Mouse (Mus musculus): ENCODE results near the gene Etfa. TPM values are rescaled to one million over a fixed set of nuclear protein-coding genes. Genes with fewer than 3 reads are reported as not detected.

The Etfa gene
- 147 and 151 TPM in 2 replicates for polyA plus RNA-seq (2014; fragmentation: Nextera tagmentation; extraction: Ambion mirVana)

- Histone ChIP-seq H3K9ac (ENCODE audit: low read length) (peak within 1 kb of the TSS; percentile 78), H3K36me3 (ENCODE audit: control insufficient read depth, insufficient read depth, low read length) (no peaks in the 10 kb centered on the region), H3K4me3 (ENCODE audit: low read depth, low read length) (peak within 1 kb of the TSS; percentile 79), H3K9me3 (ENCODE audit: control insufficient read depth, low read length) (no peaks in the 10 kb centered on the region), H3K27me3 (ENCODE audit: control insufficient read depth, insufficient read depth, low read length) (peaks cover 2% of the 10 kb centered on the region; the same call in 1 of the 2 replicates), H3K4me1 (replicated peaks; ENCODE audit: control insufficient read depth, insufficient read depth, low read length) (no peaks in the 10 kb centered on the region; the same call in 1 of the 2 replicates), H3K4me2 (ENCODE audit: low read depth, low read length, severe bottlenecking) (peak within 1 kb of the TSS; percentile 85), H3K27ac (ENCODE audit: low read depth, low read length) (peak within 1 kb of the TSS; percentile 70)
- WGBS, result under 1% methylated on average over 47 of the region's 47 CpGs
- DNase-seq (ENCODE audit: low spot score) (peak; percentile 97), ATAC-seq (replicated peaks; ENCODE audit: low FRiP score) (peak; percentile 100)
Observed at GRCm38 (mm10) chr9:55512027-55512543, at the start of gene Etfa. Gene Etfa (minus strand): TSS chr9:55512243.

GRCm38 (mm10) chr9:55560960-55561359 lies 48.9 kb upstream of the Etfa start:
- Histone ChIP-seq H3K9ac (ENCODE audit: low read length) (no peak overlapping the region), H3K36me3 (ENCODE audit: control insufficient read depth, insufficient read depth, low read length) (no peaks in the 10 kb centered on the region), H3K4me1 (replicated peaks; ENCODE audit: control insufficient read depth, insufficient read depth, low read length) (no peaks in the 10 kb centered on the region), H3K9me3 (ENCODE audit: control insufficient read depth, low read length) (no peaks in the 10 kb centered on the region), H3K4me3 (ENCODE audit: low read depth, low read length) (no peak overlapping the region), H3K27me3 (ENCODE audit: control insufficient read depth, insufficient read depth, low read length) (no peaks in the 10 kb centered on the region), H3K4me2 (ENCODE audit: low read depth, low read length, severe bottlenecking) (no peak overlapping the region), H3K27ac (ENCODE audit: low read depth, low read length) (no peak overlapping the region)
- WGBS, result 100% methylated on average over 1 of the region's 1 CpGs
- no peak for DNase-seq (ENCODE audit: low spot score)
- no peak for ATAC-seq (replicated peaks; ENCODE audit: low FRiP score)

GRCm38 (mm10) chr9:55554986-55555385 lies 42.9 kb upstream of the Etfa start:
- no peak for DNase-seq (ENCODE audit: low spot score)
- no peak for ATAC-seq (replicated peaks; ENCODE audit: low FRiP score)
- Histone ChIP-seq H3K4me2 (ENCODE audit: low read depth, low read length, severe bottlenecking) (no peak overlapping the region), H3K9ac (ENCODE audit: low read length) (no peak overlapping the region), H3K9me3 (ENCODE audit: control insufficient read depth, low read length) (no peaks in the 10 kb centered on the region), H3K4me1 (replicated peaks; ENCODE audit: control insufficient read depth, insufficient read depth, low read length) (no peaks in the 10 kb centered on the region), H3K4me3 (ENCODE audit: low read depth, low read length) (no peak overlapping the region), H3K27ac (ENCODE audit: low read depth, low read length) (no peak overlapping the region), H3K36me3 (ENCODE audit: control insufficient read depth, insufficient read depth, low read length) (no peaks in the 10 kb centered on the region), H3K27me3 (ENCODE audit: control insufficient read depth, insufficient read depth, low read length) (peaks cover 2% of the 10 kb centered on the region)
- 76% methylated on average over 1 of the region's 1 CpGs for WGBS

- no peak overlapping the region for H3K9ac ChIP-seq (ENCODE audit: low read length)
- H3K4me3 ChIP-seq (ENCODE audit: low read depth, low read length), result no peak overlapping the region
- peaks cover 12% of the 10 kb centered on the region for H3K4me1 ChIP-seq (replicated peaks; ENCODE audit: control insufficient read depth, insufficient read depth, low read length)
- WGBS, result 2% methylated on average over 16 of the region's 16 CpGs
- no peak overlapping the region for H3K27ac ChIP-seq (ENCODE audit: low read depth, low read length)
- ATAC-seq (replicated peaks; ENCODE audit: low FRiP score) (0 out of 2 replicates have a peak, but pooled peaks have one; percentile 37), DNase-seq (ENCODE audit: low spot score) (peak; percentile 61)
- H3K4me2 ChIP-seq (ENCODE audit: low read depth, low read length, severe bottlenecking), result no peak overlapping the region
- peaks cover 54% of the 10 kb centered on the region for H3K27me3 ChIP-seq (ENCODE audit: control insufficient read depth, insufficient read depth, low read length)
- H3K36me3 ChIP-seq (ENCODE audit: control insufficient read depth, insufficient read depth, low read length), result no peaks in the 10 kb centered on the region
- H3K9me3 ChIP-seq (ENCODE audit: control insufficient read depth, low read length), result no peaks in the 10 kb centered on the region
Observed at GRCm38 (mm10) chr9:55549302-55549890, 37.4 kb upstream of the Etfa start.

- Histone ChIP-seq H3K27ac (ENCODE audit: low read depth, low read length) (no peak overlapping the region), H3K27me3 (ENCODE audit: control insufficient read depth, insufficient read depth, low read length) (peaks cover 58% of the 10 kb centered on the region), H3K4me1 (replicated peaks; ENCODE audit: control insufficient read depth, insufficient read depth, low read length) (peaks cover 13% of the 10 kb centered on the region), H3K9me3 (ENCODE audit: control insufficient read depth, low read length) (no peaks in the 10 kb centered on the region), H3K9ac (ENCODE audit: low read length) (no peak overlapping the region), H3K36me3 (ENCODE audit: control insufficient read depth, insufficient read depth, low read length) (no peaks in the 10 kb centered on the region), H3K4me2 (ENCODE audit: low read depth, low read length, severe bottlenecking) (no peak overlapping the region), H3K4me3 (ENCODE audit: low read depth, low read length) (no peak overlapping the region)
- no peak for ATAC-seq (replicated peaks; ENCODE audit: low FRiP score)
- WGBS, result 14% methylated on average over 3 of the region's 3 CpGs
- DNase-seq (ENCODE audit: low spot score), result no peak
Observed at GRCm38 (mm10) chr9:55548871-55549270, 36.8 kb upstream of the Etfa start.

- no peaks in the 10 kb centered on the region for H3K36me3 ChIP-seq (ENCODE audit: control insufficient read depth, insufficient read depth, low read length)
- 0 out of 2 replicates have a peak, but pooled peaks have one; percentile 40 for ATAC-seq (replicated peaks; ENCODE audit: low FRiP score)
- H3K4me3 ChIP-seq (ENCODE audit: low read depth, low read length), result peak overlapping the region; percentile 19
- peaks cover 20% of the 10 kb centered on the region for H3K4me1 ChIP-seq (replicated peaks; ENCODE audit: control insufficient read depth, insufficient read depth, low read length)
- no peak overlapping the region for H3K9ac ChIP-seq (ENCODE audit: low read length)
- H3K27me3 ChIP-seq (ENCODE audit: control insufficient read depth, insufficient read depth, low read length), result peaks cover 82% of the 10 kb centered on the region
- no peaks in the 10 kb centered on the region for H3K9me3 ChIP-seq (ENCODE audit: control insufficient read depth, low read length)
- no peak overlapping the region for H3K27ac ChIP-seq (ENCODE audit: low read depth, low read length)
- WGBS, result 3% methylated on average over 63 of the region's 63 CpGs
- DNase-seq (ENCODE audit: low spot score), result peak; percentile 78
- peak overlapping the region; percentile 31; the same call in 1 of the 2 replicates for H3K4me2 ChIP-seq (ENCODE audit: low read depth, low read length, severe bottlenecking)
Observed at GRCm38 (mm10) chr9:55546176-55547010, 34.4 kb upstream of the Etfa start.

GRCm38 (mm10) chr9:55545556-55546175 lies 33.6 kb upstream of the Etfa start:
- H3K9ac ChIP-seq (ENCODE audit: low read length), result no peak overlapping the region
- H3K9me3 ChIP-seq (ENCODE audit: control insufficient read depth, low read length), result no peaks in the 10 kb centered on the region
- peak overlapping the region; percentile 2; the same call in 1 of the 2 replicates for H3K4me2 ChIP-seq (ENCODE audit: low read depth, low read length, severe bottlenecking)
- WGBS, result 3% methylated on average over 41 of the region's 41 CpGs
- H3K27me3 ChIP-seq (ENCODE audit: control insufficient read depth, insufficient read depth, low read length), result peaks cover 88% of the 10 kb centered on the region
- H3K36me3 ChIP-seq (ENCODE audit: control insufficient read depth, insufficient read depth, low read length), result no peaks in the 10 kb centered on the region
- peak; percentile 56 for DNase-seq (ENCODE audit: low spot score)
- no peak overlapping the region for H3K27ac ChIP-seq (ENCODE audit: low read depth, low read length)
- peaks cover 20% of the 10 kb centered on the region for H3K4me1 ChIP-seq (replicated peaks; ENCODE audit: control insufficient read depth, insufficient read depth, low read length)
- 0 out of 2 replicates have a peak overlapping the region, but pooled peaks have one; percentile 19 for H3K4me3 ChIP-seq (ENCODE audit: low read depth, low read length)
- no peak for ATAC-seq (replicated peaks; ENCODE audit: low FRiP score)

- Histone ChIP-seq H3K4me3 (ENCODE audit: low read depth, low read length) (no peak overlapping the region), H3K4me1 (replicated peaks; ENCODE audit: control insufficient read depth, insufficient read depth, low read length) (peaks cover 20% of the 10 kb centered on the region), H3K27ac (ENCODE audit: low read depth, low read length) (no peak overlapping the region), H3K36me3 (ENCODE audit: control insufficient read depth, insufficient read depth, low read length) (no peaks in the 10 kb centered on the region), H3K9me3 (ENCODE audit: control insufficient read depth, low read length) (no peaks in the 10 kb centered on the region), H3K27me3 (ENCODE audit: control insufficient read depth, insufficient read depth, low read length) (peaks cover 92% of the 10 kb centered on the region), H3K9ac (ENCODE audit: low read length) (no peak overlapping the region), H3K4me2 (ENCODE audit: low read depth, low read length, severe bottlenecking) (peak overlapping the region; percentile 2; the same call in 1 of the 2 replicates)
- ATAC-seq (replicated peaks; ENCODE audit: low FRiP score) (no peak), DNase-seq (ENCODE audit: low spot score) (peak; percentile 67)
- WGBS, result under 1% methylated on average over 30 of the region's 30 CpGs
Observed at GRCm38 (mm10) chr9:55544861-55545555, 33.0 kb upstream of the Etfa start.

Measured in forebrain, embryonic 11.5 days (tissue).